Mouse (Mus musculus) E14TG2a.4 (cell line): Measurements from ENCODE around the gene Brd4.

Source experiments
- H3K27me3 ChIP-seq: 2 replicates; pipeline ENCODE4 v1.6.1; 2014; ENCODE audit warnings: low read length, control low read depth; ENCODE audit not compliant: insufficient read depth
- H3K36me3 ChIP-seq: 2 replicates; pipeline ENCODE4 v1.6.1; 2014; ENCODE audit warnings: low read length, control low read depth; ENCODE audit not compliant: insufficient read depth
- H3K4me1 ChIP-seq: replicated peaks from 2 replicates; pipeline ENCODE4 v1.6.1; 2014; ENCODE audit warnings: low read depth, low read length, control low read depth
- H3K4me3 ChIP-seq: replicated peaks from 2 replicates; pipeline ENCODE4 v1.5.1; 2014; ENCODE audit warnings: mild to moderate bottlenecking, low read length
- H3K9me3 ChIP-seq: 2 replicates; pipeline ENCODE4 v1.6.1; 2014; ENCODE audit warnings: low read length, control low read depth
- CTCF ChIP-seq: conservative IDR thresholded peaks from 2 replicates; pipeline ENCODE4 v1.5.1; 2014; ENCODE audit warnings: low read length
- NANOG ChIP-seq: IDR thresholded peaks from 2 replicates; pipeline ENCODE4 v1.6.1; 2014; ENCODE audit warnings: borderline replicate concordance, low read length, mixed read lengths
- POU5F1 ChIP-seq: IDR thresholded peaks from 2 replicates; pipeline ENCODE4 v1.6.1; 2014; ENCODE audit warnings: low read length, borderline replicate concordance

Gene Brd4

GRCm38 (mm10) chr17:32205345-32205744, 79.2 kb downstream of the Brd4 start:
- no peaks in the 10 kb centered on the region for H3K27me3 ChIP-seq
- H3K4me3 ChIP-seq, result no peak overlapping the region
- H3K9me3 ChIP-seq, result no peaks in the 10 kb centered on the region
- TF ChIP-seq CTCF (no peak), NANOG (no peak), POU5F1 (no peak)
- peaks cover 83% of the 10 kb centered on the region for H3K4me1 ChIP-seq
- H3K36me3 ChIP-seq, result peaks cover 100% of the 10 kb centered on the region

DNA sequence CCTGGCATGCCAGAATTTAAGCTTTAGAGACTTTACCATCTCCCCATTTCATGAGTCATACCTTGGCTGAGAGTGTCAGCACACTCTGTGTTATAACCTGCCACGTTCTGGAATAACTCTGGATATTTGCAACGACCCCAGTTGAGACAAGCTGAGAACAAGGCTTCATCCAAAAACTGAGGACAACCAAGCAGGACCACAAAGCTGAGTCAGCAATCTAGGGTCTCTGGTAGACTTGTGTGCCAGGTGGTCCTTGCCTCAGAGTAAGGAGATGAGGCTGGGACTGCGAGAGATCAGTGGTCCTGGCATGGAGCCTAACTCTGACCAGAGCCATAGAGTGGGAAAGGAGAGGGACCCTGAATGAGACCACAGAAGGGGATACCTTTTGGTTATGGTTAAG, 81.5 kb downstream of the Brd4 start:
- no peaks in the 10 kb centered on the region for H3K27me3 ChIP-seq
- H3K9me3 ChIP-seq, result no peaks in the 10 kb centered on the region
- peaks cover 100% of the 10 kb centered on the region for H3K36me3 ChIP-seq
- no peak overlapping the region for H3K4me3 ChIP-seq
- no peak for TF ChIP-seq CTCF
- TF ChIP-seq POU5F1, result no peak
- no peak for TF ChIP-seq NANOG
- H3K4me1 ChIP-seq, result peaks cover 80% of the 10 kb centered on the region

DNA sequence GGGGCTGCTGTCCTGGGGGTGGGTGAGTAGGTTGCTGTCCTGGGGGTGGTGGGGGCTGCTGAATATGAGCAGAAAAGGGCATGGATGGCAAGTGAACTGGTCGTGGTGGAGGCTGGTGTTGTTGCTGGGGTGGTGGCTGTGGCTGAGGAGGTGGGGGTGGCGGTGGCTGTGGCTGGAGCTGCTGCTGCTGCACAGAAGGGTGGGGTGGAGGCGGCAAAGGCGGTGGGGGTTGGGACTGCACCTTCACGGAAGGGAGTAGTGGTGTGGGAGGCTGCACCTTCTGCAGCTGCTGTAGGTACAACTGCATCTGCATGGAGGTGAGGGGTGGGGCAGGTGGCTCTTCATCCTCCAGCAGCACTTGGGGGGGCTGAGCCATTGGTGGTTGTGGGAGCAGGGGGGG, 83.4 kb downstream of the Brd4 start:
- H3K36me3 ChIP-seq, result peaks cover 100% of the 10 kb centered on the region
- peaks cover 86% of the 10 kb centered on the region for H3K4me1 ChIP-seq
- no peaks in the 10 kb centered on the region for H3K27me3 ChIP-seq
- H3K9me3 ChIP-seq, result no peaks in the 10 kb centered on the region
- H3K4me3 ChIP-seq, result no peak overlapping the region
- no peak for TF ChIP-seq POU5F1
- no peak for TF ChIP-seq NANOG

DNA sequence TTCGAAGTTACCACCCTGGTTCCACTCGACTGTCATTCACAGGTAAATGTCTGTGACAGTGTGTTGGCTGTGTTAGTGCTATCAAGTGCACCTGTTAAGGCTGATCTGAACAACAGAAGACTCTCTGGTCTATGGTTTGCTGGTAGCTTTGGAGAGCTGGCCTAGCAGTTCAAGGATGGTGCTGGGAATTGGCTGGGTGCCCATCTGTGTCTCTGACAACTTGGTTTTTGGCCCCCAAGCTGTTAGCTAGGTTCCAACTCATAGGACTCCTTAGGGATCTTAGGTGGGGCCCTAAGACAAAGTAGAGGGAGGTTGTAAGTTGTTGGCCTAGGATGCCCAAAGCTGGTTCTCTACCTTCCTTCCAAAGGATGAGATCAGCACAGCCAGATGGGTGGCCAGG, 84.7 kb downstream of the Brd4 start:
- Histone ChIP-seq H3K4me3 (no peak overlapping the region), H3K36me3 (peaks cover 98% of the 10 kb centered on the region), H3K4me1 (peaks cover 91% of the 10 kb centered on the region), H3K27me3 (no peaks in the 10 kb centered on the region), H3K9me3 (no peaks in the 10 kb centered on the region)
- TF ChIP-seq NANOG (no peak), CTCF (no peak), POU5F1 (no peak)

DNA sequence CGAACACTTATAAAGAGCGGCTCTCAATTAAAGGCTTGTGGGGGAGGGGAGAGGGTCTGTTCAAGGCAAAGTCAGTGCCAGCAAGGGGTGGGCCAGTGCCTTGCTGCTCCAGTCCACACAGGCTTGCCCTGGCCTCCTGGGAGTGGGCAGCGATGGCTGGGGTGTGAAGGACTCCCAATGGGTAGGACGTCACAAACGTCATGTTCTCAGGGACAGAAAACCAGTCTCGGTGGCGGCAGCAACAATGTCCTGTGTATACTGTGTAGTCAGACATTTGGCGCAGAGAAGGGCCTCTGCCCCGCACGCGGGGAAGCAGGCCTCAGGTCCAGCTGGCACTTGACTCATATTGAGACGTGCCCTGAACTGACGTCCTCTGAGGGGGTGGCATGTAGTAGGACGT, 87.4 kb downstream of the Brd4 start:
- peaks cover 72% of the 10 kb centered on the region for H3K36me3 ChIP-seq
- H3K27me3 ChIP-seq, result no peaks in the 10 kb centered on the region
- H3K4me1 ChIP-seq, result peaks cover 91% of the 10 kb centered on the region
- TF ChIP-seq CTCF (no peak), POU5F1 (no peak), NANOG (no peak)
- no peak overlapping the region for H3K4me3 ChIP-seq
- no peaks in the 10 kb centered on the region for H3K9me3 ChIP-seq

- Histone ChIP-seq H3K9me3 (no peaks in the 10 kb centered on the region), H3K4me1 (peaks cover 79% of the 10 kb centered on the region), H3K4me3 (no peak overlapping the region), H3K27me3 (no peaks in the 10 kb centered on the region), H3K36me3 (peaks cover 58% of the 10 kb centered on the region)
- TF ChIP-seq POU5F1, result no peak
- no peak for TF ChIP-seq NANOG
- no peak for TF ChIP-seq CTCF
These were observed 88.8 kb downstream of the Brd4 start for GRCm38 (mm10) chr17:32195725-32196124.

DNA sequence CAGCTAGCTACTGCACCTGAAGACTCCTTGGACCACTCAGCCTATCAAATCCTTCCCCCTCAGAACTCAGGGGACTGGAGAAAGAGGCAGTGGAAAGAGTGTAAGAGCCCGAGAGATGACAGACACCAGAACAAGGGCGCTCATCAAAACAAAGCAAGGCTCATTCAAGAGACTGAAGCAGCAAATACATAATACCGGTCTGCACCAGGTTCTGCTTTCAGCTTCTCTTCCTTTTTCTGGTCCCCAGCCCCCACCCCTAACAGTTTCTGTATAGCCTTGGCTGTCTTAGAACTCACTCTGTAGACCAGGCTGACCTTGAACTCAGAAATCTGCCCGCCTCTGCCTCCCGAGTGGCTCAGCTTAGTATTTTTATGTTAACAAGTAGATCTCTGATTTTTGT, 91.5 kb downstream of the Brd4 start:
- peaks cover 30% of the 10 kb centered on the region for H3K36me3 ChIP-seq
- peaks cover 17% of the 10 kb centered on the region for H3K27me3 ChIP-seq
- no peak overlapping the region for H3K4me3 ChIP-seq
- H3K9me3 ChIP-seq, result no peaks in the 10 kb centered on the region
- TF ChIP-seq CTCF, result no peak
- no peak for TF ChIP-seq NANOG
- no peak for TF ChIP-seq POU5F1
- H3K4me1 ChIP-seq, result peaks cover 81% of the 10 kb centered on the region

DNA sequence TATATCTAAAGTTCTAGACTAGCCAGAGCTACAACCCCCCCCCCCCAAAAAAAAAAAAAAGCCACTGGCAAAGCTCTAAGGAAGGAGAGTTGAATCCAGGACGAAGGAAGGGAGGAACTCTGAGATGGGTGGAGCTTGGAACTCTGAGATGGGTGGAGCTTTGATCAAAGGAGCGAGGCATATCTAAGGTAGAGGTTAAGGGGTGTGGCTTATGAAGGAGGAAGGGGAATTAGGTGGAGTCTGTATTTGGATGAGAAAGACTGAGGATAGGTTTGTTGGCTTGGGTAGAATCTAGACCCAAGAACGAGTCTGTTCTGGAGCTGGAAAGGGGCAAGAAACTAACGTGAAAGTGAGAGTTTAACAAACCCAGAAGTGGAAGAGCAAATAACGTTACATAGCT, 94.7 kb downstream of the Brd4 start:
- no peaks in the 10 kb centered on the region for H3K9me3 ChIP-seq
- H3K27me3 ChIP-seq, result peaks cover 46% of the 10 kb centered on the region
- peaks cover 51% of the 10 kb centered on the region for H3K4me1 ChIP-seq
- no peaks in the 10 kb centered on the region for H3K36me3 ChIP-seq
- H3K4me3 ChIP-seq, result peak overlapping the region; percentile 76
- TF ChIP-seq NANOG, result no peak
- no peak for TF ChIP-seq POU5F1
- TF ChIP-seq CTCF, result no peak

DNA sequence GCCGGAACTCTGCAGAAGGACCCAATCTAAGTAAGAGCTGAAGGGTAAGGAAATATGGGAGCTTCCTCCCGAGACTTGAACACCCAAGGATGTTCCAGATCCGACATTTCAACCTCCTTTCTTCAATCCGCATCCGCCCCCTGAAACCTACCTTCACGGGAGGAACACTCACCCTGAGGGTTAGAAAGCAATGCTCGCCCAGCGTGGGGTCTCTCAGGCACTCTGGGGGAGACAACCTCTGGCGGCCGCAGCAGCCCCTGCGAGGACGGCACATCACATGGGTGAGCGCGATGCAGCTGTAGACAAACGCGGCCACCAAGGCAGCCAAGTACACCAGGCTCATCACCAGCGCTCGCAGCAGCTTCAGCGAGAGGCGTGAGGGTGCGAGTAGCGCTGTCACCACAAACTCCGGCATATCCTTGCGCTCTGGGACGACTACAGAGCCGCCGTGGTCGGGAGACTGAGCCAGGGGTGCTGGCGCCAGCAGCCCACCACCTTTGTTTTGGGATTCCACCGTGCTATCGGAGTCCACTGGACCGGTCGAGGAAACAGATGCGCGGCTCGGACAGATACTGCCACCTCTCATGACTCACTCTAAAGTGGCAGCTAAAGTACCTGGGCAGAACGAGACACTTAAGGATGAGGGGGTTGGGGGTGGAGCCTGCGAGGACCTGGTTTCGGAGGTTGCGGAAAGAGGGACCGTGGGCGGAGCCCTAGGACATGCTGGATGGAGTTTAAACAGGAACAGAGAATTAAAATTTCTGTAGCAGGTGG, 95.5 kb downstream of the Brd4 start, which contains the start of gene Ephx3:
Ephx3 (minus strand) TSS at position 687 of the 774 bp plus-strand sequence.
- H3K4me1 ChIP-seq, result peaks cover 45% of the 10 kb centered on the region
- no peaks in the 10 kb centered on the region for H3K36me3 ChIP-seq
- TF ChIP-seq POU5F1 (no peak), CTCF (no peak), NANOG (no peak)
- H3K4me3 ChIP-seq, result peak within 1 kb of the TSS; percentile 76
- peaks cover 50% of the 10 kb centered on the region for H3K27me3 ChIP-seq
- H3K9me3 ChIP-seq, result no peaks in the 10 kb centered on the region
